Mouse (Mus musculus) left cerebral cortex, postnatal 4 days (tissue): ENCODE measurements around the gene Pym1. TPM values are rescaled to one million over a fixed set of nuclear protein-coding genes. Genes with fewer than 3 reads are reported as not detected.

Source experiments
- DNase-seq: peaks from one replicate; pipeline ENCODE4 v3.0.0-alpha.2; 2022
- intact Hi-C: fragments of 180-260 bp; cut with DNase I; formaldehyde crosslinking; loops from one replicate; pipeline ENCODE4 v1.15.1; 2025
- total RNA-seq, 2 experiments: library from RNA; stranded (reverse); gene quantifications; 2 replicates each; pipeline ENCODE4 v1.2.3; 2021

Pym1 gene
- total RNA-seq, 2 experiments from 2014 or later: 37.5 TPM

- DNase-seq: peak; percentile 75
- intact Hi-C loops: no loop called here
Measured at GRCm38 (mm10) chr10:128804271-128805091, 56.8 kb downstream of the Pym1 start, which contains the start of gene Tmem198b. Gene Tmem198b, minus strand, starts transcription at chr10:128804370.

DNA sequence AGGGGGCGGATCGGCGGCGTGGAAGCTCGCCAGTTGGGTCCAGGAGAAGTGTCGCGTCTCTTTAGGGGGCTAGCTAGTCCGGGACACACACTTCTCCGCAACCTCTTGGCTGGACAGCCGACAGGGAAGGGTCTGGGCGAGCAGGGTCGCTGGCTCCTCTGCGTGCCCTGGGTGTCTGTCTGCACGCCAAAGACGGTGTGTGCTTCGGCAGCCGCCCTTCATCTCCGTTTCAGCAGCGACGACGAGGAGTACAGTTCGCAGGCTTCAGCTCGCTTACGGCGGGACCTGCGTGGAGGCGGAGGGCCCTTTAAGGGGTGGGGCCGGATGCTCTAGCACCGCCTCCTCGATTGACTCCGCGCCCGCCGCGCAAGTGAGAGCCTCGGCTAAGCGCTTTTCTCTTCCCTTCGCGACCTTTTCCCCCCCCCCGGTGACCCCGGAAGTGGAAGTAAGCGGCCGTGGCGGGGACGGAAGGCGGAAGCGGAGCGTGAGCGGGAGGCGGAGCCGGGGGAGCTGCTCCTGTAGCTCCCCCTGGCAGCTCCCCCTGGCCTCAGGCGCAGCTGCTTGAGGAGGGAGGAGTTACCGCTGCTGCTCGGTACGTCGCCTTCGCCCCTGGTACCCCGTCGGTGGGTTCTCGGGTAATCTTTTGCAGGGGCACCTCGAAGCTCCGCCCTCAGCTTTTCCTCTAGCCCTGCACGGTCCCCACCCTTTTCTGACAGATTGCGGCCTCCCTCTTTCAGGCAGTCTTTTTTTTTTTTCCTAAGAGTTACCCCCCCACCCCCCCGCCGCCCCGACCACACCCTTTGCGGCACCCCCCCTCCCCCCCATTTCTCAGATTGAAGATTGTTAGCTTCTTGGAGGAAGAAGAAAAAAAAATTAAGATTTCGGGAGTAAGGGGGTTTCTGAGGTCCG lies 57.7 kb downstream of the Pym1 start:
- peak; percentile 98 for DNase-seq
- intact Hi-C loops: no loop called here

DNA sequence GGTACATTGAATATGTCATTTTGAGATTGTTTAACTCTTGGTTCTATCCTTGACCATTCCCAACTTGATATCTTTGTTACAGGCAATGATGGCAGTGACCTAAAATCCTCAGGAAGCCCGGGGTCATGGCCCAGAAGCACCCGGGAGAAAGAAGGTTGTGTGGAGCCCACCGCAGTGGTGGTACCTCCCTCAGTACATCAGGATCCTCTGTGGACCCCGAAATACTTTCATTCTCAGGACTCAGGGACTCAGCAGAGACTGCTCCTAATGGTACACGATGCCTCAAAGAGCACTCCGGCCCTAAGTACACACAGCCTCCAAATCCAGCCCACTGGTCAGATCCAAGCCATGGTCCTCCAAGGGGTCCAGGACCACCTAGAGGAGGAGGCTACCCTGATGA lies 58.4 kb downstream of the Pym1 start:
- intact Hi-C loops: no loop called here

DNA sequence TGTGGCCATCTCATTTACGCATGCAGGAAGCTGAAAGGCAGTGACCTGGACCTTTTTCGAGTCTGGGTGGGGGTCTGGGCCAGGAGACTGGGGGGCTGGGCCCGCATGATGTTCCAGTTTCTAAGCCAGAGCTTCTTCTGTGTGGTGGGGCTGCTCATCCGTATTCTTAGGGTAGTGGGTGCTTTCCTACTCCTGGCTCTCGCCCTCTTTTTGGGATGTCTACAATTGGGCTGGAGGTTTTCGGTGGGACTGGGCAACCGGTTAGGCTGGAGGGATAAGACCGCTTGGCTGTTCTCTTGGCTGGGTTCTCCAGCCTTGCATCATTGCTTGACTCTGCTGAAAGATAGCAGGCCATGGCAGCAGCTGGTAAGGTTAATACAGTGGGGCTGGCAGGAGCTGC lies 59.3 kb downstream of the Pym1 start:
- DNase-seq: no peak
- intact Hi-C loops: no loop called here

More for the DNA sequence above, 58.4 kb downstream of the Pym1 start:
- DNase-seq: no peak

Other genes with a start within 250 kb of the Pym1 start
- gene Myl6b, start 249.2 kb upstream of the Pym1 start, total RNA-seq: 10 to 100 TPM; 61.7 to 65.2 TPM
- gene Esyt1, start 222.0 kb upstream of the Pym1 start, total RNA-seq: 10 to 100 TPM; 13.7 to 16.3 TPM
- 10 to 100 TPM; 14.0 to 15.2 TPM for gene Zc3h10, start 200.1 kb upstream of the Pym1 start, total RNA-seq
- 1,000 to 10,000 TPM; 2,825 to 2,926 TPM for gene Rpl41, start 198.6 kb upstream of the Pym1 start, total RNA-seq
- 100 to 1,000 TPM; 111 TPM for gene Pa2g4, start 181.9 kb upstream of the Pym1 start, total RNA-seq
- under 1 TPM; 0.62 to 0.66 TPM for gene Erbb3, start 158.2 kb upstream of the Pym1 start, total RNA-seq
- 100 to 1,000 TPM; 595 to 651 TPM for gene Rps26, start 121.1 kb upstream of the Pym1 start, total RNA-seq
- gene Ikzf4, start 101.9 kb upstream of the Pym1 start, total RNA-seq: 10 to 100 TPM; 25.0 to 30.7 TPM
- gene Suox, start 73.8 kb upstream of the Pym1 start, total RNA-seq: 10 to 100 TPM; 10.5 to 11.0 TPM
- 100 to 1,000 TPM; 113 TPM for gene Rab5b, start 51.6 kb upstream of the Pym1 start, total RNA-seq
- gene Pmel, start 43.7 kb upstream of the Pym1 start, total RNA-seq: 1 to 10 TPM in 1 of 2 experiments, under 1 TPM in 1; 0.50 to 1.6 TPM
- gene Cdk2, start 42.9 kb upstream of the Pym1 start, total RNA-seq: 10 to 100 TPM in 1 of 2 experiments, 1 to 10 TPM in 1; 8.1 to 10.0 TPM
- gene Dgka, start 3.0 kb upstream of the Pym1 start, total RNA-seq: 1 to 10 TPM; 7.5 to 7.7 TPM
- 1 to 10 TPM in 1 of 2 experiments, under 1 TPM in 1; 0.74 to 1.3 TPM for gene Mmp19, start 43.0 kb downstream of the Pym1 start, total RNA-seq
- gene Dnajc14, start 56.2 kb downstream of the Pym1 start, total RNA-seq: 10 to 100 TPM; 59.3 to 63.3 TPM
- 10 to 100 TPM; 14.1 to 14.2 TPM for gene Tmem198b, start 56.5 kb downstream of the Pym1 start, total RNA-seq
- gene Sarnp, start 69.4 kb downstream of the Pym1 start, total RNA-seq: 10 to 100 TPM; 50.9 to 53.4 TPM
- gene Ormdl2, start 73.8 kb downstream of the Pym1 start, total RNA-seq: 1 to 10 TPM; 4.3 to 5.2 TPM
- gene Gdf11, start 143.8 kb downstream of the Pym1 start, total RNA-seq: 10 to 100 TPM; 18.8 to 20.1 TPM
- 10 to 100 TPM; 52.7 to 64.3 TPM for gene Cd63, start 153.1 kb downstream of the Pym1 start, total RNA-seq
- 1 to 10 TPM; 5.4 to 6.1 TPM for gene Rdh5, start 175.0 kb downstream of the Pym1 start, total RNA-seq
- 10 to 100 TPM; 90.7 to 91.9 TPM for gene Bloc1s1, start 176.1 kb downstream of the Pym1 start, total RNA-seq
- gene Itga7, start 185.9 kb downstream of the Pym1 start, total RNA-seq: 1 to 10 TPM; 8.9 to 9.1 TPM
- not detected for gene Mettl7b, start 213.1 kb downstream of the Pym1 start, total RNA-seq
- not detected for gene Olfr9, start 241.5 kb downstream of the Pym1 start, total RNA-seq